Mouse (Mus musculus) midbrain, embryonic 12.5 days (tissue): Measurements from ENCODE around the gene Htra3. TPM values are rescaled to one million over a fixed set of nuclear protein-coding genes. Genes with fewer than 3 reads are reported as not detected.
A peak's percentile ranks its signal among the peaks of the same experiment; 100 is the strongest.

ENCODE experiments used
- ATAC-seq: fragments of 200-750 bp; cut with Nextera tagmentation; 2 replicates; pipeline ENCODE4 v1.8.0; 2017; ENCODE audit warnings: low read depth, moderate TSS enrichment, moderate library complexity; ENCODE audit not compliant: low FRiP score
- H3K27ac ChIP-seq: fragments of 300-500 bp; sonication (generic); replicated peaks from 2 replicates; pipeline ENCODE4 v1.5.1; 2016; ENCODE audit warnings: mild to moderate bottlenecking
- H3K27me3 ChIP-seq: fragments of 300-500 bp; sonication (generic); 2 replicates; pipeline ENCODE4 v1.6.1; 2016; ENCODE audit warnings: mild to moderate bottlenecking
- H3K36me3 ChIP-seq: fragments of 300-500 bp; sonication (generic); 2 replicates; pipeline ENCODE4 v1.6.1; 2016
- H3K4me1 ChIP-seq: fragments of 300-500 bp; sonication (generic); 2 replicates; pipeline ENCODE4 v1.6.1; 2016
- H3K4me2 ChIP-seq: fragments of 300-500 bp; sonication (generic); replicated peaks from 2 replicates; pipeline ENCODE4 v1.6.1; 2016; ENCODE audit warnings: mild to moderate bottlenecking, moderate library complexity
- H3K4me3 ChIP-seq: fragments of 300-500 bp; sonication (generic); 2 replicates; pipeline ENCODE4 v1.5.1; 2016; ENCODE audit warnings: mild to moderate bottlenecking
- H3K9ac ChIP-seq: fragments of 300-500 bp; sonication (generic); replicated peaks from 2 replicates; pipeline ENCODE4 v1.6.1; 2016; ENCODE audit warnings: mild to moderate bottlenecking, moderate library complexity
- H3K9me3 ChIP-seq: fragments of 300-500 bp; sonication (generic); 2 replicates; pipeline ENCODE4 v1.6.1; 2016; ENCODE audit warnings: mild to moderate bottlenecking
- WGBS: fragments of 180-500 bp; shearing (Covaris S2); methylation state at CpG from one replicate; pipeline ENCODE4 v1.1.7; 2016; 5-methylcytosine and 5-hydroxymethylcytosine counted together
- polyA plus RNA-seq: library from polyadenylated mRNA; unstranded; fragments of >200 nt; fragmentation: Nextera tagmentation; extraction: Ambion mirVana; gene quantifications from 2 replicates; pipeline ENCODE4 v1.2.1, GENCODE M21; 2016

Htra3 gene
- polyA plus RNA-seq, 1 experiment from 2014 or later, result 7.8 TPM

GRCm38 (mm10) chr5:35717455-35717854 lies 37.9 kb upstream of the Htra3 start:
- Histone ChIP-seq H3K4me3 (no peak overlapping the region), H3K9me3 (no peaks in the 10 kb centered on the region), H3K9ac (no peak overlapping the region), H3K27me3 (no peaks in the 10 kb centered on the region), H3K4me1 (no peaks in the 10 kb centered on the region), H3K4me2 (no peak overlapping the region), H3K36me3 (no peaks in the 10 kb centered on the region), H3K27ac (no peak overlapping the region)
- WGBS, result 84% methylated on average over 5 of the region's 5 CpGs
- ATAC-seq, result no peak

GRCm38 (mm10) chr5:35713649-35714354 lies 34.2 kb upstream of the Htra3 start:
- Histone ChIP-seq H3K9ac (no peak overlapping the region), H3K4me3 (no peak overlapping the region), H3K4me1 (0 out of 2 replicates have a peak, but pooled peaks cover 4% of the 10 kb centered on the region), H3K27me3 (no peaks in the 10 kb centered on the region), H3K36me3 (no peaks in the 10 kb centered on the region), H3K9me3 (no peaks in the 10 kb centered on the region), H3K4me2 (no peak overlapping the region), H3K27ac (no peak overlapping the region)
- peak; percentile 82 for ATAC-seq
- 47% methylated on average over 13 of the region's 13 CpGs for WGBS

GRCm38 (mm10) chr5:35712517-35712916 lies 32.9 kb upstream of the Htra3 start:
- no peak overlapping the region for H3K9ac ChIP-seq
- no peak overlapping the region for H3K27ac ChIP-seq
- H3K4me1 ChIP-seq, result 0 out of 2 replicates have a peak, but pooled peaks cover 4% of the 10 kb centered on the region
- no peak overlapping the region for H3K4me2 ChIP-seq
- no peaks in the 10 kb centered on the region for H3K36me3 ChIP-seq
- H3K4me3 ChIP-seq, result no peak overlapping the region
- H3K9me3 ChIP-seq, result no peaks in the 10 kb centered on the region
- no peak for ATAC-seq
- no peaks in the 10 kb centered on the region for H3K27me3 ChIP-seq
- WGBS, result 76% methylated on average over 5 of the region's 5 CpGs

- Histone ChIP-seq H3K4me1 (0 out of 2 replicates have a peak, but pooled peaks cover 4% of the 10 kb centered on the region), H3K27me3 (no peaks in the 10 kb centered on the region), H3K9me3 (no peaks in the 10 kb centered on the region), H3K36me3 (no peaks in the 10 kb centered on the region), H3K4me2 (no peak overlapping the region), H3K27ac (no peak overlapping the region), H3K9ac (no peak overlapping the region), H3K4me3 (no peak overlapping the region)
- ATAC-seq, result no peak
- WGBS, result 71% methylated on average over 3 of the region's 3 CpGs
These were observed 31.3 kb upstream of the Htra3 start for GRCm38 (mm10) chr5:35710931-35711330.

- H3K9me3 ChIP-seq, result no peaks in the 10 kb centered on the region
- 62% methylated on average over 3 of the region's 3 CpGs for WGBS
- no peak overlapping the region for H3K4me3 ChIP-seq
- no peaks in the 10 kb centered on the region for H3K27me3 ChIP-seq
- H3K4me2 ChIP-seq, result no peak overlapping the region
- 0 out of 2 replicates have a peak, but pooled peaks cover 4% of the 10 kb centered on the region for H3K4me1 ChIP-seq
- H3K27ac ChIP-seq, result no peak overlapping the region
- no peak for ATAC-seq
- no peaks in the 10 kb centered on the region for H3K36me3 ChIP-seq
- no peak overlapping the region for H3K9ac ChIP-seq
These were observed 30.9 kb upstream of the Htra3 start for GRCm38 (mm10) chr5:35710481-35710880.

- H3K4me1 ChIP-seq, result 0 out of 2 replicates have a peak, but pooled peaks cover 4% of the 10 kb centered on the region
- H3K9me3 ChIP-seq, result no peaks in the 10 kb centered on the region
- H3K36me3 ChIP-seq, result no peaks in the 10 kb centered on the region
- WGBS, result 80% methylated on average over 3 of the region's 3 CpGs
- H3K4me3 ChIP-seq, result no peak overlapping the region
- no peak for ATAC-seq
- no peak overlapping the region for H3K9ac ChIP-seq
- H3K27me3 ChIP-seq, result no peaks in the 10 kb centered on the region
- no peak overlapping the region for H3K27ac ChIP-seq
- H3K4me2 ChIP-seq, result no peak overlapping the region
These were observed 25.8 kb upstream of the Htra3 start for GRCm38 (mm10) chr5:35705411-35705810.

- no peak overlapping the region for H3K4me3 ChIP-seq
- no peak overlapping the region for H3K4me2 ChIP-seq
- H3K9me3 ChIP-seq, result no peaks in the 10 kb centered on the region
- H3K4me1 ChIP-seq, result no peaks in the 10 kb centered on the region
- WGBS, result 95% methylated on average over 4 of the region's 4 CpGs
- H3K36me3 ChIP-seq, result no peaks in the 10 kb centered on the region
- H3K27ac ChIP-seq, result no peak overlapping the region
- ATAC-seq, result no peak
- no peak overlapping the region for H3K9ac ChIP-seq
- no peaks in the 10 kb centered on the region for H3K27me3 ChIP-seq
These were observed 24.2 kb upstream of the Htra3 start for GRCm38 (mm10) chr5:35703814-35704213.

- WGBS, result 87% methylated on average over 8 of the region's 8 CpGs
- ATAC-seq, result no peak
- H3K27ac ChIP-seq, result no peak overlapping the region
- no peak overlapping the region for H3K9ac ChIP-seq
- H3K4me2 ChIP-seq, result no peak overlapping the region
- no peaks in the 10 kb centered on the region for H3K9me3 ChIP-seq
- H3K4me3 ChIP-seq, result no peak overlapping the region
- no peaks in the 10 kb centered on the region for H3K36me3 ChIP-seq
- no peaks in the 10 kb centered on the region for H3K27me3 ChIP-seq
- H3K4me1 ChIP-seq, result no peaks in the 10 kb centered on the region
These were observed 23.6 kb upstream of the Htra3 start for GRCm38 (mm10) chr5:35703183-35703582.

- WGBS, result 83% methylated on average over 4 of the region's 4 CpGs
- no peak overlapping the region for H3K4me2 ChIP-seq
- H3K9me3 ChIP-seq, result no peaks in the 10 kb centered on the region
- no peak overlapping the region for H3K9ac ChIP-seq
- ATAC-seq, result no peak
- no peaks in the 10 kb centered on the region for H3K27me3 ChIP-seq
- no peak overlapping the region for H3K4me3 ChIP-seq
- H3K4me1 ChIP-seq, result no peaks in the 10 kb centered on the region
- no peak overlapping the region for H3K27ac ChIP-seq
- H3K36me3 ChIP-seq, result no peaks in the 10 kb centered on the region
These were observed 23.1 kb upstream of the Htra3 start for GRCm38 (mm10) chr5:35702582-35703140.

GRCm38 (mm10) chr5:35701042-35701441 lies 21.5 kb upstream of the Htra3 start:
- no peaks in the 10 kb centered on the region for H3K9me3 ChIP-seq
- 50% methylated on average over 6 of the region's 6 CpGs for WGBS
- H3K27ac ChIP-seq, result no peak overlapping the region
- H3K4me2 ChIP-seq, result no peak overlapping the region
- H3K4me3 ChIP-seq, result no peak overlapping the region
- no peak overlapping the region for H3K9ac ChIP-seq
- H3K36me3 ChIP-seq, result no peaks in the 10 kb centered on the region
- H3K27me3 ChIP-seq, result no peaks in the 10 kb centered on the region
- no peak for ATAC-seq
- no peaks in the 10 kb centered on the region for H3K4me1 ChIP-seq

- 28% methylated on average over 5 of the region's 5 CpGs for WGBS
- Histone ChIP-seq H3K27ac (no peak overlapping the region), H3K9me3 (no peaks in the 10 kb centered on the region), H3K4me1 (0 out of 2 replicates have a peak, but pooled peaks cover 3% of the 10 kb centered on the region), H3K4me3 (no peak overlapping the region), H3K36me3 (no peaks in the 10 kb centered on the region), H3K27me3 (no peaks in the 10 kb centered on the region), H3K9ac (no peak overlapping the region), H3K4me2 (no peak overlapping the region)
- ATAC-seq, result no peak
These were observed 16.2 kb upstream of the Htra3 start for GRCm38 (mm10) chr5:35695815-35696214.

- Histone ChIP-seq H3K9ac (no peak overlapping the region), H3K36me3 (no peaks in the 10 kb centered on the region), H3K4me1 (0 out of 2 replicates have a peak, but pooled peaks cover 3% of the 10 kb centered on the region), H3K9me3 (no peaks in the 10 kb centered on the region), H3K27ac (no peak overlapping the region), H3K27me3 (no peaks in the 10 kb centered on the region), H3K4me2 (no peak overlapping the region), H3K4me3 (no peak overlapping the region)
- no peak for ATAC-seq
- WGBS, result 90% methylated on average over 4 of the region's 4 CpGs
These were observed 14.1 kb upstream of the Htra3 start for GRCm38 (mm10) chr5:35693638-35694037.
